Mouse (Mus musculus) embryonic facial prominence, embryonic 11.5 days (tissue): ENCODE data around the gene P3h3. TPM values are rescaled to one million over a fixed set of nuclear protein-coding genes. Genes with fewer than 3 reads are reported as not detected.

ENCODE experiments used
- ATAC-seq: fragments of 200-750 bp; cut with Nextera tagmentation; replicated peaks from 2 replicates; pipeline ENCODE4 v1.8.0; 2017; ENCODE audit warnings: low read depth; ENCODE audit not compliant: insufficient number of reproducible peaks, low FRiP score, low TSS enrichment
- DNase-seq: peaks from one replicate; pipeline ENCODE4 v3.0.0-alpha.2; 2015; ENCODE audit warnings: low spot score
- H3K27ac ChIP-seq: fragments of 300-500 bp; sonication (generic); replicated peaks from 2 replicates; pipeline ENCODE4 v1.5.1; 2014; ENCODE audit warnings: mild to moderate bottlenecking, low read depth, low read length, control low read depth
- H3K27me3 ChIP-seq: fragments of 300-500 bp; sonication (generic); 2 replicates; pipeline ENCODE4 v1.6.1; 2014; ENCODE audit warnings: mild to moderate bottlenecking, low read length, moderate library complexity, mixed read lengths; ENCODE audit not compliant: control insufficient read depth, insufficient read depth
- H3K36me3 ChIP-seq: fragments of 300-500 bp; sonication (generic); replicated peaks from 2 replicates; pipeline ENCODE4 v1.6.1; 2014; ENCODE audit warnings: low read depth, mild to moderate bottlenecking, low read length, moderate library complexity, mixed read lengths; ENCODE audit not compliant: control insufficient read depth, insufficient read depth
- H3K4me1 ChIP-seq: fragments of 300-500 bp; sonication (generic); 2 replicates; pipeline ENCODE4 v1.6.1; 2014; ENCODE audit warnings: low read length, mixed read lengths; ENCODE audit not compliant: control insufficient read depth, insufficient read depth
- H3K4me2 ChIP-seq: fragments of 300-500 bp; sonication (generic); 2 replicates; pipeline ENCODE4 v1.6.1; 2014; ENCODE audit warnings: low read depth, mild to moderate bottlenecking, control low read depth, low read length, moderate library complexity
- H3K4me3 ChIP-seq: fragments of 300-500 bp; sonication (generic); 2 replicates; pipeline ENCODE4 v1.5.1; 2014; ENCODE audit warnings: low read depth, low read length, control low read depth
- H3K9ac ChIP-seq: fragments of 300-500 bp; sonication (generic); replicated peaks from 2 replicates; pipeline ENCODE4 v1.6.1; 2014; ENCODE audit warnings: mild to moderate bottlenecking, control low read depth, low read length
- H3K9me3 ChIP-seq: fragments of 300-500 bp; sonication (generic); replicated peaks from 2 replicates; pipeline ENCODE4 v1.6.1; 2016; ENCODE audit warnings: mild to moderate bottlenecking, low read length, inconsistent platforms, mixed read lengths; ENCODE audit not compliant: control insufficient read depth
- WGBS: fragments of 180-500 bp; shearing (Covaris S2); extraction: QIAGEN DNeasy Blood & Tissue Kit; methylation state at CpG from one replicate; pipeline ENCODE4 v1.1.7; 2014; 5-methylcytosine and 5-hydroxymethylcytosine counted together
- polyA plus RNA-seq: library from polyadenylated mRNA; unstranded; fragments of >200 nt; fragmentation: Nextera tagmentation; extraction: Ambion mirVana; gene quantifications from 2 replicates; pipeline ENCODE4 v1.2.1, GENCODE M21; 2014

P3h3 gene
- polyA plus RNA-seq, 1 experiment from 2014 or later = 14.7 TPM

DNA sequence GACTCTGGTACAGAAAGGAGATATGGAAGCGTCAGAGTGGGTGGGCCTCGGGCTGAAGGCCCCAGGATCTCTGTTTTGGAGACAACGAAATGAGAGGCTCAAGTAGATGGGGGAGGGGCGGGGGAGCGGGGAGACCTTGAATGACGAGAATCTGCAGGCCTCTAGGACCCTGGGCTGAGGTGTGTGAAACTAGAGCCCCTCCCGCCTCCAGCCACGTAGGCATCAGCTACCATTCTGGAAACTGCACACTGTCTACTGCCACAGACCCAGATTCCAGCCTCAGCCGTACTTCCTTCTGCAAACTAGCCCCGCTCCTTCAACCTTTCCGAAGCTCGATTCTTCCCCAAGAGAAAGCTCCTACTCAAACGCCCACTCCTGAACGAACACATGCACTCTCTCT is 1.2 kb downstream of the P3h3 start:
- Histone ChIP-seq H3K9ac (peak overlapping the region; percentile 97), H3K27ac (peak overlapping the region; percentile 95), H3K27me3 (no peaks in the 10 kb centered on the region), H3K4me2 (peak overlapping the region; percentile 79), H3K4me1 (peaks cover 8% of the 10 kb centered on the region), H3K9me3 (no peaks in the 10 kb centered on the region), H3K36me3 (no peaks in the 10 kb centered on the region; the same call in none of the 2 replicates), H3K4me3 (peak overlapping the region; percentile 82)
- peak; percentile 88 for DNase-seq
- WGBS = 4% methylated on average over 14 of the region's 14 CpGs
- ATAC-seq = peak; percentile 61

GRCm38 (mm10) chr6:124854647-124855046 is 2.9 kb downstream of the P3h3 start:
- Histone ChIP-seq H3K36me3 (no peaks in the 10 kb centered on the region; the same call in none of the 2 replicates), H3K27me3 (no peaks in the 10 kb centered on the region), H3K9me3 (no peaks in the 10 kb centered on the region), H3K27ac (no peak overlapping the region), H3K4me1 (peaks cover 5% of the 10 kb centered on the region), H3K4me3 (no peak overlapping the region), H3K9ac (no peak overlapping the region), H3K4me2 (no peak overlapping the region)
- ATAC-seq (no peak), DNase-seq (no peak)
- WGBS = 64% methylated on average over 12 of the region's 12 CpGs

- no peak overlapping the region for H3K27ac ChIP-seq
These were observed 7.0 kb downstream of the P3h3 start for GRCm38 (mm10) chr6:124850535-124850934.

DNA sequence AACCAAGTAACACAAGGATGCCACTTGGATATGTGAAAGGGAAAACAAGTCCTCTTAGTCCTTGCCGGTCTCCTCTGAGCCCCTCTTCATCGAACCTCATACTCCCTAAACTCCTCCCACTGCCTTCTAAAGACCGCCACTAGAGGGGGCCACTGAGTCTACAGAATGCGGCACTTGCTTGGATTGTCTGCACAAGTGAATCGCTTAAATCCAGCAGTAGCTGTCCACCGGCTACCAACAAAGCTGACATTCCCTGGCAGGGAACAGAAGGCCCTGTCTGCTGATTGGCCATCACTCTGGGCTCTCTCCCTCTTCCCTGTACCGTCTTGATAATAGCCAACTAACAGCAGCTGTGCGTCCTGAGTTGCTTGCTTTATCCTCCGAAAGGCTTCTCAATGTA is 10.2 kb downstream of the P3h3 start:
- peak; percentile 80; the same call in 1 of the 2 replicates for ATAC-seq
- Histone ChIP-seq H3K9me3 (no peaks in the 10 kb centered on the region), H3K9ac (no peak overlapping the region), H3K4me3 (no peak overlapping the region), H3K4me1 (no peaks in the 10 kb centered on the region), H3K27ac (no peak overlapping the region), H3K27me3 (no peaks in the 10 kb centered on the region; the same call in 1 of the 2 replicates), H3K36me3 (no peaks in the 10 kb centered on the region; the same call in 1 of the 2 replicates), H3K4me2 (no peak overlapping the region)
- DNase-seq = peak; percentile 97
- 12% methylated on average over 9 of the region's 9 CpGs for whole genome bisulfite sequencing

More at GRCm38 (mm10) chr6:124850535-124850934, 7.0 kb downstream of the P3h3 start:
- ATAC-seq (no peak), DNase-seq (no peak)
- no peaks in the 10 kb centered on the region for H3K9me3 ChIP-seq
- WGBS = 51% methylated on average over 8 of the region's 8 CpGs
- no peak overlapping the region for H3K9ac ChIP-seq
- no peak overlapping the region for H3K4me3 ChIP-seq
- no peaks in the 10 kb centered on the region; the same call in 1 of the 2 replicates for H3K27me3 ChIP-seq
- H3K36me3 ChIP-seq = no peaks in the 10 kb centered on the region; the same call in none of the 2 replicates
- H3K4me2 ChIP-seq = no peak overlapping the region
- no peaks in the 10 kb centered on the region for H3K4me1 ChIP-seq

GRCm38 (mm10) chr6:124840241-124841167 is 17.0 kb downstream of the P3h3 start, which contains the start of gene Gnb3:
Gene Gnb3, minus strand, starts transcription at chr6:124840275.
- H3K27ac ChIP-seq = no peak within 1 kb of the TSS
- DNase-seq (no peak), ATAC-seq (no peak)
- H3K27me3 ChIP-seq = no peaks in the 10 kb centered on the region
- peaks cover 6% of the 10 kb centered on the region for H3K4me1 ChIP-seq
- no peaks in the 10 kb centered on the region; the same call in 1 of the 2 replicates for H3K36me3 ChIP-seq
- no peaks in the 10 kb centered on the region for H3K9me3 ChIP-seq
- no peak within 1 kb of the TSS for H3K4me3 ChIP-seq
- H3K9ac ChIP-seq = peak within 1 kb of the TSS; percentile 29
- no peak within 1 kb of the TSS; the same call in 1 of the 2 replicates for H3K4me2 ChIP-seq
- 32% methylated on average over 15 of the region's 15 CpGs for WGBS

- 6% methylated on average over 8 of the region's 8 CpGs for WGBS
- no peak for DNase-seq
- peaks cover 6% of the 10 kb centered on the region for H3K4me1 ChIP-seq
These were observed 17.7 kb downstream of the P3h3 start for GRCm38 (mm10) chr6:124839805-124840204.

GRCm38 (mm10) chr6:124836411-124836810 is 21.1 kb downstream of the P3h3 start:
- Histone ChIP-seq H3K27ac (no peak overlapping the region), H3K9me3 (no peaks in the 10 kb centered on the region), H3K4me1 (peaks cover 6% of the 10 kb centered on the region), H3K36me3 (no peaks in the 10 kb centered on the region; the same call in 1 of the 2 replicates), H3K9ac (no peak overlapping the region), H3K4me2 (no peak overlapping the region), H3K27me3 (no peaks in the 10 kb centered on the region), H3K4me3 (no peak overlapping the region)
- DNase-seq (no peak), ATAC-seq (no peak)
- WGBS = 82% methylated on average over 7 of the region's 7 CpGs

More at GRCm38 (mm10) chr6:124839805-124840204, 17.7 kb downstream of the P3h3 start:
- Histone ChIP-seq H3K27me3 (no peaks in the 10 kb centered on the region), H3K27ac (no peak overlapping the region), H3K4me2 (no peak overlapping the region; the same call in 1 of the 2 replicates), H3K9me3 (no peaks in the 10 kb centered on the region), H3K9ac (peak overlapping the region; percentile 29), H3K4me3 (no peak overlapping the region), H3K36me3 (no peaks in the 10 kb centered on the region; the same call in 1 of the 2 replicates)
- ATAC-seq = peak; percentile 15; the same call in 1 of the 2 replicates

GRCm38 (mm10) chr6:124835531-124835930 is 22.0 kb downstream of the P3h3 start:
- DNase-seq (no peak), ATAC-seq (no peak)
- Histone ChIP-seq H3K27me3 (no peaks in the 10 kb centered on the region), H3K36me3 (no peaks in the 10 kb centered on the region; the same call in 1 of the 2 replicates), H3K4me2 (no peak overlapping the region), H3K9ac (no peak overlapping the region; the same call in 1 of the 2 replicates), H3K9me3 (no peaks in the 10 kb centered on the region), H3K4me1 (peaks cover 6% of the 10 kb centered on the region), H3K4me3 (no peak overlapping the region), H3K27ac (no peak overlapping the region)
- 34% methylated on average over 10 of the region's 10 CpGs for WGBS
